Mouse (Mus musculus) midbrain, embryonic 15.5 days (tissue): ENCODE results near the gene Hesx1. TPM values are rescaled to one million over a fixed set of nuclear protein-coding genes. Genes with fewer than 3 reads are reported as not detected.
A peak's percentile ranks its signal among the peaks of the same experiment; 100 is the strongest.

Experiments
- ATAC-seq: fragments of 200-750 bp; cut with Nextera tagmentation; replicated peaks from 2 replicates; pipeline ENCODE4 v1.8.0; 2017; ENCODE audit warnings: moderate TSS enrichment
- H3K27ac ChIP-seq: fragments of 300-500 bp; sonication (generic); 2 replicates; pipeline ENCODE4 v1.5.1; 2015; ENCODE audit warnings: mild to moderate bottlenecking, inconsistent platforms
- H3K27me3 ChIP-seq: fragments of 300-500 bp; sonication (generic); replicated peaks from 2 replicates; pipeline ENCODE4 v1.6.1; 2015; ENCODE audit warnings: inconsistent platforms
- H3K36me3 ChIP-seq: fragments of 300-500 bp; sonication (generic); replicated peaks from 2 replicates; pipeline ENCODE4 v1.6.1; 2015; ENCODE audit warnings: inconsistent platforms
- H3K4me1 ChIP-seq: fragments of 300-500 bp; sonication (generic); 2 replicates; pipeline ENCODE4 v1.6.1; 2015; ENCODE audit warnings: inconsistent platforms
- H3K4me2 ChIP-seq: fragments of 300-500 bp; sonication (generic); 2 replicates; pipeline ENCODE4 v1.6.1; 2015; ENCODE audit warnings: inconsistent platforms, mild to moderate bottlenecking, moderate library complexity
- H3K4me3 ChIP-seq: fragments of 300-500 bp; sonication (generic); 2 replicates; pipeline ENCODE4 v1.5.1; 2015; ENCODE audit warnings: mild to moderate bottlenecking, inconsistent platforms
- H3K9ac ChIP-seq: fragments of 300-500 bp; sonication (generic); 2 replicates; pipeline ENCODE4 v1.6.1; 2015; ENCODE audit warnings: mild to moderate bottlenecking, inconsistent platforms
- H3K9me3 ChIP-seq: fragments of 300-500 bp; sonication (generic); 2 replicates; pipeline ENCODE4 v1.6.1; 2016; ENCODE audit warnings: inconsistent platforms
- WGBS: fragments of 180-500 bp; shearing (Covaris S2); methylation state at CpG from one replicate; pipeline ENCODE4 v1.1.7; 2015; ENCODE audit warnings: mixed read lengths; 5-methylcytosine and 5-hydroxymethylcytosine counted together
- polyA plus RNA-seq: library from polyadenylated mRNA; unstranded; fragments of >200 nt; fragmentation: Nextera tagmentation; extraction: Ambion mirVana; gene quantifications from 2 replicates; pipeline ENCODE4 v1.2.1, GENCODE M21; 2015

Hesx1 gene
- polyA plus RNA-seq, 1 experiment from 2014 or later = 0.23 TPM

DNA sequence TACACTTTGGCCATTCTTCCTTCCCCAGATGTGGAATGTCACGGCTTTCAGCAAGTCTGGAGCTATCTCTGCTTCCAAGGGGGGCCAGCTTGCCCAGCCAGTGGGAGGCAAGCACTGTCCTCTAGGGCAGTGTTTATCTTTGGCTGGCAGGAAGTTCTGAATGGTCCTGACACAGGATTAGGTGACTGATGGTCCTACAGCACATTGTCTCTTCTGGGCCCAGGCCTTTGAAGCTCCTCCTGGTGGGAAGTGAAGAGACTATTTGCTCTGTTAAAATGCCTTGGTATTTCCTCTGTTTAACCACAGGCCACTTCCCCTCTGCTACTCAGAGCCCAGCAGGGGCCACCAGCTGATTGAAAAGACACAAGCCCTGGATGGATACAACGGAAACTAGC lies 50.7 kb downstream of the Hesx1 start:
- H3K4me1 ChIP-seq = peaks cover 19% of the 10 kb centered on the region
- no peak for ATAC-seq
- 20% methylated on average over 2 of the region's 2 CpGs for WGBS
- H3K4me3 ChIP-seq = no peak overlapping the region
- no peaks in the 10 kb centered on the region for H3K36me3 ChIP-seq
- no peak overlapping the region for H3K27ac ChIP-seq
- H3K4me2 ChIP-seq = no peak overlapping the region
- H3K9ac ChIP-seq = no peak overlapping the region
- H3K9me3 ChIP-seq = no peaks in the 10 kb centered on the region
- peaks cover 15% of the 10 kb centered on the region for H3K27me3 ChIP-seq

DNA sequence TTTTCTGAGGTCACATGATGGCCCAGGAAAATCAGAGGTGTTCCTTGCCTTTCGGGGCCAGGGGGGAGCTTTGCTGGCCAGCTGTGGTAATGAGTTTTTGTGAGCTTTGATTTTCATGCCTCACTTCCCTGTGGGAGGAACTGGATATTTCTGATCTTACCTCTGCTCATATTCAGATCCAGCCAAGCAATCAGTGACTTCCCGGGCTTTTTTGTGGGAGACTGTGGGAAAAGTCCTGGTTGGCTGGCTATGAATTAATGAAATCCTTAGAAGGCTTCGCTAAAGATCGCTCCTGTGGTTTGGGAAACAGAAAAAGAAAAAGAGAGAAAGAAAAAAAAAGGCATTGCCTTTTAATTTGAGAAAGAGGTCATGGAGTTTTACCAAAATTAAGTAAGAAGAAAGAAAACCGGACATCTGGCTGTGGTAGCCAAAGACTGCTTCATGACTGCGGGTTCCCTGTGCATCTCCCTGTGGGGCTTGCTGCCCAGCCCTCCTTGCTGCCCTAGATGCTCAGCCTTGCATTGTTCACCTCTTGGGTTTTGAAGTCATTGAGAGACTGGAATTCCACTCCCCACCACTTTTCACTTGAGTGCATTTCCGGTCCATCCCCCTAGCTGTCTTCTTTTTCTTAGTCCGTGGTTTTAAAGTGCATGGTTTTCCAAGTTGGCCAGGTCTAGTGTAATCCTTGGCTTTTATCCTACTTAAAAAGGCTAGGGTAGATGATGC lies 54.2 kb downstream of the Hesx1 start:
- no peak overlapping the region for H3K27ac ChIP-seq

DNA sequence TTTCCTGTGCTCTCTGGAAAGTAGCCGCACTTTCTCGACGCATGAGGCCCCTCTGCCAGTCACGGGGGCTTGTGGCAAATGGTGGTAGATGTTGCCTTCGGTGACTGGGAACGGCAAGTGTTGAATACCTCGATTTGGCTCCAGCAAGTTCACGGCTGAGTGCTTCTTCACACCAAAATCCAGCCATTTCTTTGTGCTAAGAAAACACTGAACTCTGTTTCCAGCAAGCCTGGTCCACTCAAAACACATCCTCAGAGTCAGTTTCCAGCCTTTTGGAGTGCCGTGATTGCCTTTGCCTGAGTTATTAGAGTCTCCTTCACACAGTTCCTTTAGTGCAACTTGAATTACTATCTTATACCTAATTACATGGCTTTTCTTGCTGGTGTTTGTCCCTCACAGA lies 55.8 kb downstream of the Hesx1 start:
- Histone ChIP-seq H3K27ac (0 out of 2 replicates have a peak overlapping the region, but pooled peaks have one; percentile 31), H3K4me1 (peaks cover 27% of the 10 kb centered on the region), H3K9ac (no peak overlapping the region), H3K27me3 (0 out of 2 replicates have a peak, but pooled peaks cover 7% of the 10 kb centered on the region), H3K9me3 (no peaks in the 10 kb centered on the region), H3K36me3 (no peaks in the 10 kb centered on the region), H3K4me3 (no peak overlapping the region), H3K4me2 (no peak overlapping the region)
- no peak for ATAC-seq
- WGBS = 14% methylated on average over 9 of the region's 9 CpGs

More for the DNA sequence above, 54.2 kb downstream of the Hesx1 start:
- 20% methylated on average over 8 of the region's 8 CpGs for WGBS
- no peaks in the 10 kb centered on the region for H3K36me3 ChIP-seq
- no peak overlapping the region for H3K9ac ChIP-seq
- H3K27me3 ChIP-seq = 0 out of 2 replicates have a peak, but pooled peaks cover 7% of the 10 kb centered on the region
- no peaks in the 10 kb centered on the region for H3K9me3 ChIP-seq
- H3K4me1 ChIP-seq = peaks cover 32% of the 10 kb centered on the region
- no peak overlapping the region for H3K4me2 ChIP-seq
- no peak for ATAC-seq
- H3K4me3 ChIP-seq = no peak overlapping the region

DNA sequence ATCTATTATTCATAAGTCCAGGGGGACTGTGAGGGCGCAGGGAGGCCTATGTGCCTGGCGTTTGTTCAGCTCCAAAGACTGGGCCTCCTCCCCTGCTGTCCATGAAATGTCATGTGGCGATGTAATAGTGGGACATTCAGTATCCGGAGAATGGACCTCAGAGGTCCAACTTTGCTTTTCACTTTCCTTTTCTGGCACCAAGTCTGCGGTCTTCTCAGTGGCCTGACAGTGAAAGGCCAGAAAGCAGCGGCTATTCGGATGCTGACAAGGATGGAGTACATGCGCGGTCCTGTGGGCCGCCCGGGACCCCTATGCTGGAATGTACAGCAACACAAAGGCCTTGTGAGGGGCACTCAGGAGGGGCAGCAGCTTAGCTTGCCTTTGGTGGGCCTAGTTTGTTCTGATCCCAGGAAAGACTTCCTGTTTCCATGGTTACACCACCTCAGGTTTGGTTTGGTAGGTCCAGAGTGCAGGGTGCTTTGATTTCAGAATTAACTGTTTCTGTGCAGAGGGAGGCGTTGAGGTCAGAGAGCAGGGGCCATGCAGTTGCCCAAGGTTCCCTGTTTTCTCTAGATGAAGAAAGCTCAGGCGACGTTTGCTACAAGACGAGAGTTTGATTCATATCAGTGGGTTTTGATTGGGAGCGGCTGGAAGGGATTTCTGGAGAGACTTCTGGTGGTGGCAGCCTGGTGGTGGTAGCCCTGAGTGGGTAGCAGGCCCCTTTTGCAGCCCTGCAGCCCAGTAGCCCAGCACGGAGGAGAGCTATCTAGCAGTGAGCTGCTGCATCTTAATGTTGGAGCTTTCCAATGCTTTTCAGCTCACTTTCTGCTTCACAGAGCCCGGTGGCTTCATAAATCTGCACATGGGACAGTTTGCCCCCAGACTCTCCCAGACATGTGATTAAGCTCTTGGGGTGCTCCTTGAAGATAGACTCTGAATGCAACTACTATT lies 56.6 kb downstream of the Hesx1 start:
- peak; percentile 78 for ATAC-seq
- H3K9me3 ChIP-seq = no peaks in the 10 kb centered on the region
- H3K9ac ChIP-seq = 0 out of 2 replicates have a peak overlapping the region, but pooled peaks have one; percentile 2
- peaks cover 25% of the 10 kb centered on the region for H3K4me1 ChIP-seq
- H3K36me3 ChIP-seq = no peaks in the 10 kb centered on the region
- no peak overlapping the region for H3K4me3 ChIP-seq
- peak overlapping the region; percentile 31 for H3K27ac ChIP-seq
- H3K27me3 ChIP-seq = 0 out of 2 replicates have a peak, but pooled peaks cover 7% of the 10 kb centered on the region
- H3K4me2 ChIP-seq = peak overlapping the region; percentile 19; the same call in 1 of the 2 replicates
- 10% methylated on average over 18 of the region's 18 CpGs for WGBS

DNA sequence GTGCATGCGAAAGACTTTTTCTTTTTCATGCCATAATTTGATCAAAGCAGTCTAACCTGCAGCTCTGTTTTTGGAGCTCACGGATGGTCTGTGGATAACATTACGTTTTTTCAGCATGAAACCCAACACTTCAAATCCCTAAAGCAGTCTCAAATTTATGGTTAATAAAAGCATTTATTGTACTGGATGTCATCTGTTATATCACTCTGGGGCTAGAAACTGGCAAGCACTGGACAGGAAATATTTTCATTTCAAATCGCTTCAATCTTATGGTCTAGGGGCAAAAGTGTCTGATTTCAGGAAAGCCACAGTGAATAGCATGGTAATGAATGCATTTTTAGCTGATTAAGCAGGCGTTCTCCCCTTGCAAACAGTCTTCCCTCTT lies 57.3 kb downstream of the Hesx1 start:
- Histone ChIP-seq H3K4me2 (no peak overlapping the region), H3K9ac (no peak overlapping the region), H3K27me3 (0 out of 2 replicates have a peak, but pooled peaks cover 7% of the 10 kb centered on the region), H3K4me3 (no peak overlapping the region), H3K9me3 (no peaks in the 10 kb centered on the region), H3K4me1 (peaks cover 25% of the 10 kb centered on the region), H3K27ac (peak overlapping the region; percentile 31; the same call in 1 of the 2 replicates), H3K36me3 (no peaks in the 10 kb centered on the region)
- ATAC-seq = no peak
- WGBS = 29% methylated on average over 5 of the region's 5 CpGs

Other genes starting within 250 kb of the Hesx1 start
- 0.18 and 0.48 TPM in 2 replicates for gene Asb14, start 99.9 kb upstream of the Hesx1 start, polyA plus RNA-seq
- 53.1 and 55.8 TPM in 2 replicates for gene Appl1, start 23.2 kb upstream of the Hesx1 start, polyA plus RNA-seq
- 2.2 and 2.3 TPM in 2 replicates for gene Il17rd, start 44.5 kb downstream of the Hesx1 start, polyA plus RNA-seq
- gene Arhgef3, start 120.5 kb downstream of the Hesx1 start, polyA plus RNA-seq = 6.3 and 6.8 TPM in 2 replicates